Mouse (Mus musculus): ENCODE results near the gene Atf6b. TPM values are rescaled to one million over a fixed set of nuclear protein-coding genes. Genes with fewer than 3 reads are reported as not detected.

Gene Atf6b
- total and polyA plus RNA-seq, 3 experiments, result 15.3 to 25.3 (median 18.4) TPM

GRCm38 (mm10) chr17:34680621-34681020 lies 33.7 kb downstream of the Atf6b start:
- Histone ChIP-seq H3K9ac (ENCODE audit: low read depth, low read length) (no peak overlapping the region), H3K4me3 (peak overlapping the region; percentile 20; the same call in 1 of the 2 replicates), H3K79me2 (replicated peaks; ENCODE audit: control insufficient read depth, insufficient read depth, low read length) (no peaks in the 10 kb centered on the region), H3K36me3 (ENCODE audit: control insufficient read depth, insufficient read depth, low read length) (no peaks in the 10 kb centered on the region), H3K27me3 (ENCODE audit: control insufficient read depth, insufficient read depth, low read length) (no peaks in the 10 kb centered on the region), H3K27ac (peak overlapping the region; percentile 70), H3K4me1 (ENCODE audit: control insufficient read depth, insufficient read depth, low read length) (peaks cover 29% of the 10 kb centered on the region)
- 78% methylated on average over 4 of the region's 4 CpGs for WGBS
- TF ChIP-seq EP300 (IDR thresholded peaks at IDR 0.05; ENCODE audit: insufficient read depth, low read depth, low read length) (no peak), CTCF (IDR thresholded peaks at IDR 0.05) (no peak), POLR2A (IDR thresholded peaks at IDR 0.05; ENCODE audit: insufficient read depth, low read depth, low read length) (no peak)
- intact Hi-C loops (cut with DNase I), result loop anchor here (1.0 to 2.0 kb wide), 2 partner anchors 19 to 26 kb away; no protein-coding TSS in a partner anchor
- DNase-seq, result no peak

GRCm38 (mm10) chr17:34681132-34681571 lies 34.2 kb downstream of the Atf6b start:
- Histone ChIP-seq H3K9ac (ENCODE audit: low read depth, low read length) (peak overlapping the region; percentile 45), H3K27ac (peak overlapping the region; percentile 70), H3K36me3 (ENCODE audit: control insufficient read depth, insufficient read depth, low read length) (no peaks in the 10 kb centered on the region), H3K4me1 (ENCODE audit: control insufficient read depth, insufficient read depth, low read length) (peaks cover 31% of the 10 kb centered on the region), H3K27me3 (ENCODE audit: control insufficient read depth, insufficient read depth, low read length) (no peaks in the 10 kb centered on the region), H3K79me2 (replicated peaks; ENCODE audit: control insufficient read depth, insufficient read depth, low read length) (no peaks in the 10 kb centered on the region), H3K4me3 (peak overlapping the region; percentile 20; the same call in 1 of the 2 replicates)
- TF ChIP-seq CTCF (IDR thresholded peaks at IDR 0.05), result 0 out of 2 replicates have a peak, but pooled peaks have one; percentile 12
- TF ChIP-seq EP300 (IDR thresholded peaks at IDR 0.05; ENCODE audit: insufficient read depth, low read depth, low read length), result no peak; the same call in 1 of the 2 replicates
- TF ChIP-seq POLR2A (IDR thresholded peaks at IDR 0.05; ENCODE audit: insufficient read depth, low read depth, low read length), result no peak
- DNase-seq, result peak; percentile 70 to 71
- WGBS, result 32% methylated on average over 17 of the region's 17 CpGs
- intact Hi-C loops (cut with DNase I), result loop anchor here (1.0 to 2.0 kb wide), 2 partner anchors 20 to 26 kb away; no protein-coding TSS in a partner anchor

- Histone ChIP-seq H3K79me2 (replicated peaks; ENCODE audit: control insufficient read depth, insufficient read depth, low read length) (no peaks in the 10 kb centered on the region), H3K27me3 (ENCODE audit: control insufficient read depth, insufficient read depth, low read length) (no peaks in the 10 kb centered on the region), H3K9ac (ENCODE audit: low read depth, low read length) (no peak overlapping the region), H3K4me3 (no peak overlapping the region), H3K27ac (peak overlapping the region; percentile 70), H3K36me3 (ENCODE audit: control insufficient read depth, insufficient read depth, low read length) (no peaks in the 10 kb centered on the region), H3K4me1 (ENCODE audit: control insufficient read depth, insufficient read depth, low read length) (peaks cover 31% of the 10 kb centered on the region)
- DNase-seq, result peak in 1 of 2 experiments; percentile 56
- TF ChIP-seq POLR2A (IDR thresholded peaks at IDR 0.05; ENCODE audit: insufficient read depth, low read depth, low read length) (no peak), EP300 (IDR thresholded peaks at IDR 0.05; ENCODE audit: insufficient read depth, low read depth, low read length) (no peak), CTCF (IDR thresholded peaks at IDR 0.05) (peak; percentile 60)
- intact Hi-C loops (cut with DNase I), result loop anchor here (1.0 to 2.0 kb wide), 2 partner anchors 21 to 27 kb away; no protein-coding TSS in a partner anchor
- WGBS, result 71% methylated on average over 11 of the region's 11 CpGs
Measured at GRCm38 (mm10) chr17:34681881-34682536, 35.1 kb downstream of the Atf6b start.

GRCm38 (mm10) chr17:34683179-34683578 lies 36.2 kb downstream of the Atf6b start:
- no peak overlapping the region for H3K9ac ChIP-seq (ENCODE audit: low read depth, low read length)
- DNase-seq, result no peak
- H3K27me3 ChIP-seq (ENCODE audit: control insufficient read depth, insufficient read depth, low read length), result no peaks in the 10 kb centered on the region
- intact Hi-C loops (cut with DNase I), result no loop called here
- WGBS, result 79% methylated on average over 8 of the region's 8 CpGs
- H3K4me1 ChIP-seq (ENCODE audit: control insufficient read depth, insufficient read depth, low read length), result peaks cover 31% of the 10 kb centered on the region
- H3K79me2 ChIP-seq (replicated peaks; ENCODE audit: control insufficient read depth, insufficient read depth, low read length), result no peaks in the 10 kb centered on the region
- no peaks in the 10 kb centered on the region for H3K36me3 ChIP-seq (ENCODE audit: control insufficient read depth, insufficient read depth, low read length)
- TF ChIP-seq CTCF (IDR thresholded peaks at IDR 0.05), result no peak
- TF ChIP-seq EP300 (IDR thresholded peaks at IDR 0.05; ENCODE audit: insufficient read depth, low read depth, low read length), result no peak
- no peak for TF ChIP-seq POLR2A (IDR thresholded peaks at IDR 0.05; ENCODE audit: insufficient read depth, low read depth, low read length)
- H3K4me3 ChIP-seq, result no peak overlapping the region
- H3K27ac ChIP-seq, result peak overlapping the region; percentile 59

- H3K27me3 ChIP-seq (ENCODE audit: control insufficient read depth, insufficient read depth, low read length), result no peaks in the 10 kb centered on the region
- no peak for DNase-seq
- H3K9ac ChIP-seq (ENCODE audit: low read depth, low read length), result peak overlapping the region; percentile 21; the same call in 1 of the 2 replicates
- no peak for TF ChIP-seq CTCF (IDR thresholded peaks at IDR 0.05)
- TF ChIP-seq EP300 (IDR thresholded peaks at IDR 0.05; ENCODE audit: insufficient read depth, low read depth, low read length), result no peak
- TF ChIP-seq POLR2A (IDR thresholded peaks at IDR 0.05; ENCODE audit: insufficient read depth, low read depth, low read length), result no peak
- H3K36me3 ChIP-seq (ENCODE audit: control insufficient read depth, insufficient read depth, low read length), result no peaks in the 10 kb centered on the region
- intact Hi-C loops (cut with DNase I), result no loop called here
- H3K27ac ChIP-seq, result peak overlapping the region; percentile 59
- no peaks in the 10 kb centered on the region for H3K79me2 ChIP-seq (replicated peaks; ENCODE audit: control insufficient read depth, insufficient read depth, low read length)
- WGBS, result 55% methylated on average over 10 of the region's 10 CpGs
- H3K4me1 ChIP-seq (ENCODE audit: control insufficient read depth, insufficient read depth, low read length), result peaks cover 31% of the 10 kb centered on the region
- no peak overlapping the region for H3K4me3 ChIP-seq
Measured at GRCm38 (mm10) chr17:34683686-34684220, 36.8 kb downstream of the Atf6b start.

Data from heart, adult 2 months (tissue).